Mouse (Mus musculus) stomach, embryonic 16.5 days (tissue): ENCODE data around the gene Col6a6. TPM values are rescaled to one million over a fixed set of nuclear protein-coding genes. Genes with fewer than 3 reads are reported as not detected.
"Not testable (repeated sequence)": the region's sequence is repeated elsewhere in the genome, so short reads cannot be mapped to it uniquely, and the experiment has no call there.

ENCODE experiments used
- ATAC-seq: fragments of 200-750 bp; cut with Nextera tagmentation; 2 replicates; pipeline ENCODE4 v1.8.0; 2017; ENCODE audit warnings: moderate number of reproducible peaks, moderate TSS enrichment; ENCODE audit not compliant: insufficient read depth, low FRiP score
- H3K27ac ChIP-seq: fragments of 300-500 bp; sonication (generic); 2 replicates; pipeline ENCODE4 v1.5.1; 2014; ENCODE audit warnings: low read length
- H3K27me3 ChIP-seq: fragments of 300-500 bp; sonication (generic); 2 replicates; pipeline ENCODE4 v1.6.1; 2014; ENCODE audit warnings: low read length, control low read depth, mixed read lengths; ENCODE audit not compliant: control insufficient read depth, insufficient read depth
- H3K36me3 ChIP-seq: fragments of 300-500 bp; sonication (generic); 2 replicates; pipeline ENCODE4 v1.6.1; 2014; ENCODE audit warnings: low read length; ENCODE audit not compliant: control insufficient read depth, insufficient read depth
- H3K4me1 ChIP-seq: fragments of 300-500 bp; sonication (generic); 2 replicates; pipeline ENCODE4 v1.6.1; 2014; ENCODE audit warnings: low read length, control low read depth, mixed read lengths; ENCODE audit not compliant: control insufficient read depth, insufficient read depth
- H3K4me2 ChIP-seq: fragments of 300-500 bp; sonication (generic); 2 replicates; pipeline ENCODE4 v1.6.1; 2014; ENCODE audit warnings: low read depth, low read length, mixed read lengths
- H3K4me3 ChIP-seq: fragments of 300-500 bp; sonication (generic); replicated peaks from 2 replicates; pipeline ENCODE4 v1.5.1; 2014; ENCODE audit warnings: mild to moderate bottlenecking, low read length
- H3K9ac ChIP-seq: fragments of 300-500 bp; sonication (generic); 2 replicates; pipeline ENCODE4 v1.6.1; 2014; ENCODE audit warnings: low read length
- H3K9me3 ChIP-seq: fragments of 300-500 bp; sonication (generic); replicated peaks from 2 replicates; pipeline ENCODE4 v1.6.1; 2016; ENCODE audit warnings: low read length, control low read depth; ENCODE audit not compliant: control insufficient read depth
- WGBS: fragments of 180-500 bp; shearing (Covaris S2); extraction: QIAGEN DNeasy Blood & Tissue Kit; methylation state at CpG from one replicate; pipeline ENCODE4 v1.1.7; 2014; 5-methylcytosine and 5-hydroxymethylcytosine counted together
- polyA plus RNA-seq: library from polyadenylated mRNA; unstranded; fragments of >200 nt; fragmentation: Nextera tagmentation; extraction: Ambion mirVana; gene quantifications from 2 replicates; pipeline ENCODE4 v1.2.1, GENCODE M21; 2015

The Col6a6 gene
- polyA plus RNA-seq, 1 experiment from 2014 or later, result 3.1 TPM

DNA sequence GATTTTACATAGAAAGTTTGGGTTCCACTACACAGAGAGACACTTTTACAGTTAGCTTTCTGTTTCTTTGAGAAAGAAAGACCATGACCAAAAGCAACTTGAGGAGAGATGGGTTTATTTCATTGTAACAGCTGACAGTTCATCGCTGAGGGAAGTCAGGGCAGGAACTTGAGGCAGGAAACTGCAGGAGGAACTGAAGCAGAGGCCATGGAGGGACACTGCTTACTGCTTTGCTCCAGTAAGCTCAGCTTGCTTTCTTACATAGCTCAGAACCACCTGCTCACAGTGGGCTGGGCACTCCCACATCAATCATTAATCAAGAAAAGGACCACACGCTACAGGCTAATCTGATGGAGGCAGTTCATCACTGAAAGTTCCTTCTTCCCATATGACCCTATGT lies 171.8 kb downstream of the Col6a6 start:
- H3K4me3 ChIP-seq, result no peak overlapping the region
- H3K9ac ChIP-seq, result no peak overlapping the region
- H3K4me2 ChIP-seq, result no peak overlapping the region
- 51% methylated on average over 2 of the region's 2 CpGs for WGBS
- no peaks in the 10 kb centered on the region for H3K9me3 ChIP-seq
- ATAC-seq, result no peak
- no peaks in the 10 kb centered on the region for H3K27me3 ChIP-seq
- no peaks in the 10 kb centered on the region for H3K4me1 ChIP-seq
- H3K36me3 ChIP-seq, result peaks cover 5% of the 10 kb centered on the region; the same call in 1 of the 2 replicates
- H3K27ac ChIP-seq, result no peak overlapping the region

DNA sequence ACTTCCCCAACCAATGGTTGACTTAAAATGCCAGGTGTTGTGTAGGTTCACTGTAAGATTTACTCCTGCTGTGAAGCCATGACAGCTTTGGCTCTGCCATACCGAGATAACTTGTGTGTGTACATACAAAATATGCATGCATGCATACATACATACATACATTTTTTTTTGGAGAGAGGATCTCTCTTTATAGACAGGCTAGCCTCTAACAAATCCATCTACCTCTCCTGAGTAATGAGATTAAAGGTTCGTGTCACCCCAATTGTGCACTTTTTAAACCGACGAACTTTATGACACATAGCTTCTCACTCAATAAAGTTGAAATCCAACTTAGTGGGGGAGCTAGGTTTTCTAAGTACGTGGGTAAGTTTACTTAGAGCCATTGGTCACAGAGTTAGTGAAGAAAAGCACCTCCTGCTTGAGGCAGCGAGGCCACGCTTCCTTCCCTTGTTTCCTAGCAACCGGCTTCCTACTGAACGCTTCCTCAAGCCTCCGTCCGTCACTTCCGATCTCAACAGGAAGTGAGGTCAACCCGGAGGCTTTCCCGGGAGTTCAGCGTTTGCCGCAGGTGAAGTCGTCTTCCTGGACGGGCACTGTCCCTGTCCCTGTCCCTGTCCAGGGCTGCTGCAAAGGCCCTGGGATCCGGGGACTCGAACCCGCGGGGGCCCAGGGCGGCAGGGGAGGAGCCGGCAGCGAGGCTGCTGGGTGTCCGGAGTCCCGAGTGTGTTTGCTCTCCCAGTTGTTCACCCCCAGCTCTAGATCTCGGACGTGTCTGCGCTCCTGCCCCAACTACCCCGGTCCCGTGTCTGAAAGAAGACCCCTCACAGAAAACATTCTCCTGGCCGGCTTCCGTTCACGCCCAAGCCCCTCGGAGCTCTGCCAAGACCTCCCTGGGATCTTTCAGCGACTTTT lies 185.2 kb downstream of the Col6a6 start, which contains the start of gene Pik3r4:
Pik3r4 (plus strand) TSS at position 519 of the 912 bp plus-strand sequence.
- peak within 1 kb of the TSS; percentile 69 for H3K4me3 ChIP-seq
- 5% methylated on average over 37 of the region's 37 CpGs for WGBS
- no peaks in the 10 kb centered on the region for H3K9me3 ChIP-seq
- H3K9ac ChIP-seq, result peak within 1 kb of the TSS; percentile 82
- 0 out of 2 replicates have a peak, but pooled peaks cover 5% of the 10 kb centered on the region for H3K4me1 ChIP-seq
- peak; percentile 91 for ATAC-seq
- H3K4me2 ChIP-seq, result peak within 1 kb of the TSS; percentile 68
- no peaks in the 10 kb centered on the region for H3K27me3 ChIP-seq
- H3K27ac ChIP-seq, result 0 out of 2 replicates have a peak within 1 kb of the TSS, but pooled peaks have one; percentile 31
- H3K36me3 ChIP-seq, result no peaks in the 10 kb centered on the region

DNA sequence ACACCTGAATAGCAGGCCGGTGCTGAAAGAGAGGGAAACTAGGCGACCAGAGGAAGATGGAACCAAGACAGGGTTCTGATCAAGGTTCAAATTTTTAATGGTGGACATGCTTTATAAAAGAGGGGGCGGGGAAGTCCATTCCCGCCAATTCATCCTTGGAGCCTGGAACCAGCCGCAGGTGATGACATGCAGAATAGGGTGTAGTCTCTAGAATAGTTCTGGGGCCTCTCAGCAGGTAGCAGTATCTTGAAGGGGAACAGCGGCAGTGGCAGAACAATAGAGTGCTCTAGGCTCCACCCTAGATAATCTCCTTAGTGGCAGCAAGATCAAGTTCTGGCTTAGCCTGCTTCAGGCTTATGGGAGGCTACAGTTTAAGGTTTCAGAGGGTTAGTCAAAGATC lies 186.6 kb downstream of the Col6a6 start:
- 75% methylated on average over 6 of the region's 6 CpGs for WGBS
- H3K4me1 ChIP-seq, H3K9ac ChIP-seq, H3K4me3 ChIP-seq, H3K4me2 ChIP-seq, H3K9me3 ChIP-seq, H3K36me3 ChIP-seq, H3K27me3 ChIP-seq, H3K27ac ChIP-seq, ATAC-seq: not testable (repeated sequence)

Other genes starting within 250 kb of the Col6a6 start
- gene Pik3r4, start 185.2 kb downstream of the Col6a6 start, polyA plus RNA-seq, result 17.2 and 18.7 TPM in 2 replicates
- 8.1 and 12.0 TPM in 2 replicates for gene Col6a5, start 132.5 kb upstream of the Col6a6 start, polyA plus RNA-seq